Mouse (Mus musculus): ENCODE measurements at regions not wholly inside any gene's neighbourhood (a gene's known extent, or its start where the extent isn't known, plus 50 kb on each side); places are given as distances from the start of the nearest gene placed in this dataset.

DNA sequence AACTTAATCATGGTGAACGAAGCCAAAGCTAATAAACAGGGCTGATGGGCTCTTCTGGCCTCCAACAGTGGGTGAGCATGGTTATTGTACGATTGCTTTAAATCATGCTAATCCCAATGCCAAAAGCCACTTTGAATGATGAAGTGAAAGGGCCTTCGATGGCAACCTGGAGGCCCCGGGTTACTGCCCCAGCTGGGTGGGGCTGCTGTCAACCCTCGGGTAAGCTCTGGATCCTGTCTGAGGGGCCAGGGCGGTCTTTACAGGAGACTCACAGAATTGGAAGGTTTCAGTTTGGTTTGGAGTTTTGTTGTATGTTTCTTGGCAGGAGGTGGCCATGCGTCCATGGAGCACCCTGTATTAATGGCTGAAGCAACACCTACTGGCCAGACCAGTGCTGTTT lies 78.6 kb upstream of the Bmper start:
- Histone ChIP-seq H3K4me2 (ENCODE audit: low read length) (no peak overlapping the region), H3K27me3 (ENCODE audit: control insufficient read depth, insufficient read depth, low read depth, low read length) (no peaks in the 10 kb centered on the region), H3K36me3 (ENCODE audit: control insufficient read depth, insufficient read depth, low read length) (no peaks in the 10 kb centered on the region), H3K27ac (ENCODE audit: low read length) (no peak overlapping the region), H3K4me3 (ENCODE audit: low read depth, low read length) (no peak overlapping the region), H3K9ac (ENCODE audit: low read depth, low read length) (no peak overlapping the region), H3K4me1 (ENCODE audit: control insufficient read depth, insufficient read depth, low read length) (no peaks in the 10 kb centered on the region), H3K9me3 (replicated peaks; ENCODE audit: control insufficient read depth, low read length, poor library complexity, severe bottlenecking) (no peaks in the 10 kb centered on the region)
- ATAC-seq, result no peak
- 70% methylated on average over 7 of the region's 7 CpGs for WGBS

DNA sequence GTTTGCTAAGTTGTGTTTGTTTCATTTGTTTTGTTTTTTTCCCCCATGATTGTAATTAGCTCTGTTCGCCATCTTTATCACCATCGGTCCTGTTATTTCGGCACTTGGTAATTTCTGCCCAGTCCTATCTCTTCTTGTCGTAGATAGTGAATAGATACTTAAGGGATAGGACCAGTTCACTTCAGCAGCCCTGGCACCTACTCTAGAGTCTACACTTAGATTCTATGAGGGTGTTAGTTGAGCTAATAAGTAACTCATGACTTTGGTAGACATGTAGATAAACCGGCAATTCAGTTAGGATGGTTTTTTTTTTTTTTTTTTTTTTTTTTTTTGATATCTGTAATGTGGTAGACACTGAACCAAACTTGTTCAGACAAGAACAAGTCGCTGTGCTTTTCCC lies 72.5 kb upstream of the Bmper start:
- no peak overlapping the region for H3K9ac ChIP-seq (ENCODE audit: low read depth, low read length)
- WGBS, result 96% methylated on average over 6 of the region's 6 CpGs
- no peak for ATAC-seq
- H3K27ac ChIP-seq (ENCODE audit: low read length), result no peak overlapping the region
- no peak overlapping the region for H3K4me2 ChIP-seq (ENCODE audit: low read length)
- no peaks in the 10 kb centered on the region for H3K9me3 ChIP-seq (replicated peaks; ENCODE audit: control insufficient read depth, low read length, poor library complexity, severe bottlenecking)
- H3K36me3 ChIP-seq (ENCODE audit: control insufficient read depth, insufficient read depth, low read length), result no peaks in the 10 kb centered on the region
- no peaks in the 10 kb centered on the region for H3K27me3 ChIP-seq (ENCODE audit: control insufficient read depth, insufficient read depth, low read depth, low read length)
- no peak overlapping the region for H3K4me3 ChIP-seq (ENCODE audit: low read depth, low read length)
- H3K4me1 ChIP-seq (ENCODE audit: control insufficient read depth, insufficient read depth, low read length), result no peaks in the 10 kb centered on the region

DNA sequence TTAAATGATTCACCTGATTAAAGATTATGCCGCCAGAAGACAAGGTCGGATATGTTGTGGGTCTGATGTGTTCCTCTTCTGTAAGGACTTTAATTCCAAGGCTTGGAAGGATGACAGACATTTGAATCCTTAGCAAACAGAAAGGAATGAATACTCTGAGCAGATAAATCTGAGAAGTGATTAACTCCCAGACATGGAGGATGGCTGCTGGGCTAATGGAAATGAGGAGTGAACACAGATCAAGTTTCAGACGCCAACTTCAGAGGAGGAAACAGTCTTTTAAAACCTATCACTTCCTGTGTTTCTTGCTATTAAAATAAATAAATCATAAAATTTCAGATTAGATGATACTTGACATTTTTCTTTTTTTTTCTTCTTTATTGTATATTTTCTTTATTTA lies 72.0 kb upstream of the Bmper start:
- no peak for ATAC-seq
- H3K36me3 ChIP-seq (ENCODE audit: control insufficient read depth, insufficient read depth, low read length), result no peaks in the 10 kb centered on the region
- WGBS, result 65% methylated on average over 3 of the region's 3 CpGs
- no peak overlapping the region for H3K4me3 ChIP-seq (ENCODE audit: low read depth, low read length)
- H3K9ac ChIP-seq (ENCODE audit: low read depth, low read length), result no peak overlapping the region
- H3K4me1 ChIP-seq (ENCODE audit: control insufficient read depth, insufficient read depth, low read length), result no peaks in the 10 kb centered on the region
- no peaks in the 10 kb centered on the region for H3K9me3 ChIP-seq (replicated peaks; ENCODE audit: control insufficient read depth, low read length, poor library complexity, severe bottlenecking)
- H3K27ac ChIP-seq (ENCODE audit: low read length), result no peak overlapping the region
- no peak overlapping the region for H3K4me2 ChIP-seq (ENCODE audit: low read length)
- no peaks in the 10 kb centered on the region for H3K27me3 ChIP-seq (ENCODE audit: control insufficient read depth, insufficient read depth, low read depth, low read length)

DNA sequence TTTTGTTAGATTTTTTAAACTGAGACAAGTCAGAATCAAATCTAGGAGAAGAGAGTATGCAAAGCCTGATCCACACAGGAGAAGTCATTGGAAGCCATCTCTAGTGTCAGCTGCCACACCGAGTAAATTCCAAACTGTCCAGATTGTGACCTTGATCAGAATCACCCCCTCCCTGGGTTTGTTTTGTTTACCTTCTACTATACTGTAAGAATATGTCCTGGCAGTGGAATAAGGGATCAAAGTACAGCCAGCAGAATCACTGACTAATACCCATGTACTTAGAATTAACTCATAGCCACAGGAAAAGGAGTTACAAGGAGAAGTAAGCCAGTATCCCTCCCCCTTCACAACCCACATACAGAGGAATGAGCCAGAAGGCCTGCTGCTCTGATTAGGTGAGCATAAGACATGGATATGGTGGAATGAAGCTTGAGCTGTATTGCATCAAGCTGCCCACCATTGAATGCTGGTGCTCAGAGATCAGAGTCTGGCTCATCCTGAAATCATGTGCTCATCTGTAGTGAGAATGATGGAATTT lies 70.9 kb upstream of the Bmper start:
- no peak overlapping the region for H3K4me2 ChIP-seq (ENCODE audit: low read length)
- no peaks in the 10 kb centered on the region for H3K27me3 ChIP-seq (ENCODE audit: control insufficient read depth, insufficient read depth, low read depth, low read length)
- H3K27ac ChIP-seq (ENCODE audit: low read length), result no peak overlapping the region
- H3K9me3 ChIP-seq (replicated peaks; ENCODE audit: control insufficient read depth, low read length, poor library complexity, severe bottlenecking), result no peaks in the 10 kb centered on the region
- no peak overlapping the region for H3K4me3 ChIP-seq (ENCODE audit: low read depth, low read length)
- H3K9ac ChIP-seq (ENCODE audit: low read depth, low read length), result no peak overlapping the region
- no peaks in the 10 kb centered on the region for H3K4me1 ChIP-seq (ENCODE audit: control insufficient read depth, insufficient read depth, low read length)
- H3K36me3 ChIP-seq (ENCODE audit: control insufficient read depth, insufficient read depth, low read length), result no peaks in the 10 kb centered on the region
- 88% methylated on average over 1 of the region's 1 CpGs for WGBS
- no peak for ATAC-seq

DNA sequence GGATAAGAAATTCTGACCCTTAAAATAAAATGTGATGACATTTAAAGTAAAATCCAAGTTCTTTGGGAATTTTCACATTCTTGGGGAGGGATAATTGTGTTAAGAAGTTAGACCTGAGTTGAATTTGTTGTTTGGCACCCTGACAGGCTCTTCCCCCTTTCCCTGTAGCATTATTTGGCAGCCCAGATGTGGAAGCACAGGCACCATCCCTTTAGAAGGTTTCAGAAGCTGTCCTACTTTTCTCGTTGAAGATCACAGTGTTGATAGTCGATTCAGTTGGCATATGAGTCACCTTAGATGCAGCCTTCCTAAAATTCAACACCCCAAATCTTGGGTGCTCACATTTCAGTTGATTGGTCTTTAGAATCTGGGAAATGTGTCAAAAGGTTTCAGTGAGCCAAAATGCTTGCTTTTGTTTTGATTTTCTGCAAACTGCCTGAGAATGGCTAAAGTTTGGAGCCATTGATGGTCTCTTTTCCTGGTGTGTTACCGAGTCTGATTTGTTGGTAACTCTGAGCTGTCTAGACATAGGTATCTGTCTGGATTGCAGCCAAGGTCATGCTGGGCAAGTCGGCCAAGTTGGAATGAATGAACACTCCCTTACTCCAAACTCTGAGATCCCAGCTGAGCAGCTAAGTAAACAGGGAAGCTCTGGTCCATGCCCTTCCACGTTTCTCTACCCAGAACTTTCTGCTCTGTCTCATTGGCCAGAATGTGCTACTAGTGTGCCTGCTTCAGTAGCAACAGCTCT lies 65.9 kb upstream of the Bmper start:
- WGBS, result 66% methylated on average over 5 of the region's 5 CpGs

DNA sequence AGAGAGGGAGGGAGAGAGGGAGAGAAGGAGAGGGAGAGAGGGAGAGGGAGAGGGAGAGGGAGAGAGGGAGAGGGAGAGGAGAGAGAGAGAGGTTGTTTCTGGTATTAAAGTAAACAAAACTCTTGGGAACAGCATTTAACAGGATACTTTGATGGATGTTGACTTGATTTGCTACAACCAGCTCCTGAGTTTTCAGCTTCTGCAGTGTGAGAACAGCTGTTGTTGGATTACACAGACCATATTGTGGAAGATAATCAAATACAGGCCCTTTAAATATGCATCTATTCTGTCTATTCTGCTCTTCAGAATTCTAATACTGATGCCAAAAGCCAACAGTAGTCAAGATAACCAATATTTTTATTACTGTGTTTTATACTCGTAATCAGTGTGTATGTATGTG lies 64.4 kb upstream of the Bmper start:
- Histone ChIP-seq H3K4me3 (ENCODE audit: low read depth, low read length) (no peak overlapping the region), H3K27ac (ENCODE audit: low read length) (no peak overlapping the region)
- ATAC-seq, result no peak

More for the DNA sequence above, 65.9 kb upstream of the Bmper start:
- no peak overlapping the region for H3K4me2 ChIP-seq (ENCODE audit: low read length)
- no peaks in the 10 kb centered on the region for H3K27me3 ChIP-seq (ENCODE audit: control insufficient read depth, insufficient read depth, low read depth, low read length)
- no peaks in the 10 kb centered on the region for H3K9me3 ChIP-seq (replicated peaks; ENCODE audit: control insufficient read depth, low read length, poor library complexity, severe bottlenecking)
- H3K36me3 ChIP-seq (ENCODE audit: control insufficient read depth, insufficient read depth, low read length), result no peaks in the 10 kb centered on the region
- ATAC-seq, result no peak
- H3K4me1 ChIP-seq (ENCODE audit: control insufficient read depth, insufficient read depth, low read length), result no peaks in the 10 kb centered on the region
- H3K27ac ChIP-seq (ENCODE audit: low read length), result no peak overlapping the region
- no peak overlapping the region for H3K4me3 ChIP-seq (ENCODE audit: low read depth, low read length)
- H3K9ac ChIP-seq (ENCODE audit: low read depth, low read length), result no peak overlapping the region

DNA sequence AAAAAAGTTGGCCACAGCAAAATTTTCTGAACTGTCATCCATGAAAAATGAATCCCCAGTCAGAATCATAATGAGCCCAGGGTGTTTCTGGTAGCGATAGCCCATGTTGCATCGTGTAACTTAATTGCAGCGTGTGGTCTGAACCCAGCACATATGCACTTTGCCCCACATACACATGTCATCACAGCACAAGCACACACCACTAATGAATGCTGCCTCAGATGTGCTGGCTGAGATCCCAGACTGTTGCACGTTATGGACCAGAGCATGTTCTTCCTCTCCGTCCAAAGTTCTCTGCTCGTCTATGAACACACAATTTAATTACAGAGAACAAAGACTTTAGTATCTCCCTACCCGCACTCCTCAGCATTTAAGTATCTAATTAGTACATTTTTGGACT lies 61.5 kb upstream of the Bmper start:
- no peak for ATAC-seq
- no peaks in the 10 kb centered on the region for H3K36me3 ChIP-seq (ENCODE audit: control insufficient read depth, insufficient read depth, low read length)
- H3K4me1 ChIP-seq (ENCODE audit: control insufficient read depth, insufficient read depth, low read length), result no peaks in the 10 kb centered on the region
- H3K27me3 ChIP-seq (ENCODE audit: control insufficient read depth, insufficient read depth, low read depth, low read length), result no peaks in the 10 kb centered on the region
- no peaks in the 10 kb centered on the region for H3K9me3 ChIP-seq (replicated peaks; ENCODE audit: control insufficient read depth, low read length, poor library complexity, severe bottlenecking)
- H3K4me3 ChIP-seq (ENCODE audit: low read depth, low read length), result no peak overlapping the region
- H3K27ac ChIP-seq (ENCODE audit: low read length), result no peak overlapping the region
- H3K4me2 ChIP-seq (ENCODE audit: low read length), result no peak overlapping the region
- H3K9ac ChIP-seq (ENCODE audit: low read depth, low read length), result no peak overlapping the region
- 73% methylated on average over 7 of the region's 7 CpGs for WGBS

More for the DNA sequence above, 64.4 kb upstream of the Bmper start:
- 78% methylated on average over 1 of the region's 1 CpGs for WGBS
- Histone ChIP-seq H3K4me1 (ENCODE audit: control insufficient read depth, insufficient read depth, low read length) (no peaks in the 10 kb centered on the region), H3K27me3 (ENCODE audit: control insufficient read depth, insufficient read depth, low read depth, low read length) (no peaks in the 10 kb centered on the region), H3K4me2 (ENCODE audit: low read length) (no peak overlapping the region), H3K9ac (ENCODE audit: low read depth, low read length) (no peak overlapping the region), H3K36me3 (ENCODE audit: control insufficient read depth, insufficient read depth, low read length) (no peaks in the 10 kb centered on the region), H3K9me3 (replicated peaks; ENCODE audit: control insufficient read depth, low read length, poor library complexity, severe bottlenecking) (no peaks in the 10 kb centered on the region)

DNA sequence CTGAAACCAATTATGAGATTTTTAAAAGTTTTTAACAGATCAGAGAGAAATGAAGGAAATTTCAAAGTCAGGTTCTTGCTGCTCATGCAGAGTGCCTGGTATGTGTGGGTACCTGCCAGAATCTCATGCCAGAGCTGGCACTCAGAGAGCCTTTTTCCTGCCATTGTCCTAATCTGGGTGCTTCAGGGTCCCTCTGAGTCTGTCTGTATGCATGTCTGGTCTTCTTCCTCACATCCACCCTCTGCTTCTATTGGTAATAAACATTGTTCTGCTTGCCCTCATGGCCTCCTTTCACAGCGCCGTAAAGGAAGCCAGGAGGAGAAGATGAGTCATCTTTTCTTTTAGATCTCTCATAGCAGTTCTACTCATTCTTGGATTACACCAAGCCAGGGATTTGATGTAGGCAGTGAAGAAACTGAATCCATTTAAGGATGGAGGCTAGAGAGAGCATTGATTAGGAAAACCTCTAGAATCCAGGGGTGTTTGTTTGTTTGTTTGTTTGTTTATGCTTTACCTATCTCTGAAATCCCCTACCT lies 55.8 kb upstream of the Bmper start:
- Histone ChIP-seq H3K9ac (ENCODE audit: low read depth, low read length) (no peak overlapping the region), H3K36me3 (ENCODE audit: control insufficient read depth, insufficient read depth, low read length) (no peaks in the 10 kb centered on the region), H3K27ac (ENCODE audit: low read length) (no peak overlapping the region), H3K9me3 (replicated peaks; ENCODE audit: control insufficient read depth, low read length, poor library complexity, severe bottlenecking) (no peaks in the 10 kb centered on the region), H3K4me3 (ENCODE audit: low read depth, low read length) (no peak overlapping the region), H3K4me2 (ENCODE audit: low read length) (no peak overlapping the region), H3K4me1 (ENCODE audit: control insufficient read depth, insufficient read depth, low read length) (no peaks in the 10 kb centered on the region), H3K27me3 (ENCODE audit: control insufficient read depth, insufficient read depth, low read depth, low read length) (no peaks in the 10 kb centered on the region)
- WGBS, result 87% methylated on average over 2 of the region's 2 CpGs
- ATAC-seq, result no peak

DNA sequence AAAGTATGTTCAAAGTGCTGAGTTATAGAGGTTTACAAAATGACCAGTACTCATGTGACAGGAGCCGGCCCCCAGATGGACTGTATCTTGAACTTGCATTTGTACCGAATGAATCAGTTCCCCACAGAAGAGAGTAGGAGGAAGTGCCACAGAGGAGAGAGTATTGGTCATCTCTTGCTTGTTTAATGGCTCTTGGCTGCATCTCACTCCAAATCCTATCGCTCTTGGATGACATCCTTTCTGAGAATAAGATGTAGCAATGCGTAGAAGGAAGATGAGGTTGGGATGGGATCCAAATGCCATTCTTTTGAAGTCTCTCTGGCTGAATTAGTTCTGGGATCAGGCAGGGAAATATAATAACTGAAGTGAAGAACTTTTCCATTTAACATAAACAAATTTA lies 55.2 kb upstream of the Bmper start:
- no peaks in the 10 kb centered on the region for H3K36me3 ChIP-seq (ENCODE audit: control insufficient read depth, insufficient read depth, low read length)
- ATAC-seq, result no peak
- H3K4me2 ChIP-seq (ENCODE audit: low read length), result no peak overlapping the region

More for the DNA sequence above, 55.2 kb upstream of the Bmper start:
- Histone ChIP-seq H3K27me3 (ENCODE audit: control insufficient read depth, insufficient read depth, low read depth, low read length) (no peaks in the 10 kb centered on the region), H3K4me3 (ENCODE audit: low read depth, low read length) (no peak overlapping the region), H3K27ac (ENCODE audit: low read length) (no peak overlapping the region), H3K9me3 (replicated peaks; ENCODE audit: control insufficient read depth, low read length, poor library complexity, severe bottlenecking) (no peaks in the 10 kb centered on the region), H3K9ac (ENCODE audit: low read depth, low read length) (no peak overlapping the region), H3K4me1 (ENCODE audit: control insufficient read depth, insufficient read depth, low read length) (no peaks in the 10 kb centered on the region)
- 91% methylated on average over 4 of the region's 4 CpGs for WGBS
